Mouse (Mus musculus): ENCODE measurements around the gene App. TPM values are rescaled to one million over a fixed set of nuclear protein-coding genes. Genes with fewer than 3 reads are reported as not detected.
A peak's percentile ranks its signal among the peaks of the same experiment; 100 is the strongest.

App gene
- total and polyA plus RNA-seq, 2 experiments from 2014 or later: 498 to 526 TPM

DNA sequence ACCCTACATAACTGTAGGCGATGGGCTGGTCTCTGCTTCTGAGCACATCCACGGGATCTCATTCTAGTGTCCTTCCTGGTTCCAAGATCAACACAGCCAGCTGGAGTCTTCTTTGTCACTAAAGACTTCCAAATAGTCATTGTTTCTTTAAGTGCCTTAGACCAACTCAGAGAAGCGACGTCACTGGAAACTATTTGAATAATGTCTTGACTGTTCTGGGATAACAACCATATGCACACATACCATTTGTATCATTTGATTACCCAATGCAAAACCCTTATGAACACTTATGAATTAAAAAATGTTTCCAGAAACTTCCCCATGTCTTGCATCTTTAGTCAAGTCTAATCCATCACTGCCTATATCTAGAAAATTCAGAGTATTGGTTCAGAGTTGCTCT lies 37.5 kb downstream of the App start:
- 75% methylated on average over 4 of the region's 4 CpGs for WGBS

DNA sequence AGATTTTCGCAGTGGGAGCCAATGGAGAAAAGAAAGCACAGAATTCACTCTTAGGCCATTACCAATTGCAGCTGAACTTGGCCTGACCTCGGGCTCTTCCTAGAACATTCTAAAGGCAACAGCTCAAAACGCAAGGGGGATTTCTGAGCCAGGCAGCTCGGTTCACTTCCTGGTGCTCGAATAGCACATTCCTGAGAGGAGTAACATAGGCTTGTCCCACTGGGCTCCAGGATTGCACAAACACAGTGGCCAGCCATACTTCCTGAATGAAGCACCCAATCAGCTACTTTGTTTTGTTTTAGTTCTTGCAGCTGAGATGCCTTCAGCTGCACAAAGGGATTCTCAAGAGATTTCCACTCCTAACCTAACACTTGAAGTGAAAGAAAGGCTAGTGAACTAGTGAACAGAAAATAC lies 40.1 kb downstream of the App start:
- Histone ChIP-seq H3K4me3 (ENCODE audit: low read length) (no peak overlapping the region), H3K27me3 (ENCODE audit: insufficient read depth, low read length) (no peaks in the 10 kb centered on the region), H3K9me3 (ENCODE audit: low read length) (no peaks in the 10 kb centered on the region), H3K4me1 (ENCODE audit: insufficient read depth, low read length) (peaks cover 8% of the 10 kb centered on the region; the same call in 1 of the 2 replicates), H3K27ac (peak overlapping the region; percentile 27; the same call in 1 of the 2 replicates), H3K4me2 (ENCODE audit: low read depth, low read length) (peak overlapping the region; percentile 17; the same call in 1 of the 2 replicates), H3K9ac (replicated peaks; ENCODE audit: low read length) (no peak overlapping the region), H3K36me3 (ENCODE audit: insufficient read depth, low read length) (no peaks in the 10 kb centered on the region)
- ATAC-seq (no peak), DNase-seq (ENCODE audit: low spot score) (peak; percentile 20)
- 55% methylated on average over 5 of the region's 5 CpGs for WGBS
- TF ChIP-seq CTCF (IDR thresholded peaks at IDR 0.05; ENCODE audit: low read depth): no peak

More for the DNA sequence above, 37.5 kb downstream of the App start:
- Histone ChIP-seq H3K4me3 (ENCODE audit: low read length) (no peak overlapping the region), H3K4me2 (ENCODE audit: low read depth, low read length) (no peak overlapping the region), H3K4me1 (ENCODE audit: insufficient read depth, low read length) (0 out of 2 replicates have a peak, but pooled peaks cover 13% of the 10 kb centered on the region), H3K9ac (replicated peaks; ENCODE audit: low read length) (no peak overlapping the region), H3K27me3 (ENCODE audit: insufficient read depth, low read length) (no peaks in the 10 kb centered on the region), H3K9me3 (ENCODE audit: low read length) (no peaks in the 10 kb centered on the region), H3K36me3 (ENCODE audit: insufficient read depth, low read length) (no peaks in the 10 kb centered on the region), H3K27ac (no peak overlapping the region)
- DNase-seq (ENCODE audit: low spot score) (no peak), ATAC-seq (no peak)
- TF ChIP-seq CTCF (IDR thresholded peaks at IDR 0.05; ENCODE audit: low read depth): no peak

DNA sequence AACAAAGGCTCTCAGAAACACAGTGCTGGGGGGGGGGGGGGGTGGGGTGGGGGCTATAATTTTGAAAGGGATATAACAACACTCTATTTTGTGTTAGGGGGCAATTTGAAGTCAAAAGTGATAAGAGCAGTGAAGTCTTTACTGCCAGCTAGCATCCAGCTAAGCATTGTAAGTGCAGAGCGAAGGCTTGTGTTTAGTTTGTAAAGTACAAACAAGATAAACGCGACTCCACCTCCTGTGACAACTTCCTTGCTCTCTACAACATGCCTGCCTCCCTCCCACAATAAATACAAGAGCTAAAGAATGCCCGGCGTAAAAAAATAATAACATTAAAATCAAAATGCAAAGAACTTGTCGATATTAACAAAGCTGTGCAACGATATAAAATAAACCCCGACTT lies 40.5 kb downstream of the App start:
- H3K27ac ChIP-seq: no peak overlapping the region; the same call in 1 of the 2 replicates
- H3K36me3 ChIP-seq (ENCODE audit: insufficient read depth, low read length): no peaks in the 10 kb centered on the region
- H3K4me1 ChIP-seq (ENCODE audit: insufficient read depth, low read length): peaks cover 8% of the 10 kb centered on the region; the same call in 1 of the 2 replicates
- no peak overlapping the region for H3K9ac ChIP-seq (replicated peaks; ENCODE audit: low read length)
- ATAC-seq: no peak
- no peak for TF ChIP-seq CTCF (IDR thresholded peaks at IDR 0.05; ENCODE audit: low read depth)
- 81% methylated on average over 8 of the region's 8 CpGs for WGBS
- no peak for DNase-seq (ENCODE audit: low spot score)
- H3K4me3 ChIP-seq (ENCODE audit: low read length): no peak overlapping the region
- no peaks in the 10 kb centered on the region for H3K27me3 ChIP-seq (ENCODE audit: insufficient read depth, low read length)
- H3K4me2 ChIP-seq (ENCODE audit: low read depth, low read length): no peak overlapping the region
- H3K9me3 ChIP-seq (ENCODE audit: low read length): no peaks in the 10 kb centered on the region

DNA sequence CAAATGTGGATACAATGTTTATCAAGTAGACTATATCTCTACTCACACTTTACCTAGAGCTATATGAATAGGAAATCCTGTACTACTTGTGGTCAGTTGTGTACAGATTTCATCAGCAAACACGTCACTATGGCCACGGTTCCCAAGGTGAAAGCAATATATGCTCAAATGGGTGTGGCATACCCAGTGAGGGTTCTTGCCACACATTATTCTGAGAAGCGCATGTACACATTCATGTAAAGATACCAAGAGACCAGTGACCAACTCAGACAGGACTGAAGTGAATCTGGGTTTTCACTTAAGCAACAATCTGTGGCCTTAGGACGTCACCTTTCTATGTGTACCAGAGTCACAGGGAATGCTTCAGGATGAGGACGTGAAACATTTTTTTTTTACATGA lies 41.4 kb downstream of the App start:
- Histone ChIP-seq H3K4me2 (ENCODE audit: low read depth, low read length) (no peak overlapping the region), H3K27me3 (ENCODE audit: insufficient read depth, low read length) (no peaks in the 10 kb centered on the region), H3K4me3 (ENCODE audit: low read length) (no peak overlapping the region), H3K4me1 (ENCODE audit: insufficient read depth, low read length) (peaks cover 10% of the 10 kb centered on the region), H3K9ac (replicated peaks; ENCODE audit: low read length) (no peak overlapping the region), H3K27ac (no peak overlapping the region), H3K9me3 (ENCODE audit: low read length) (no peaks in the 10 kb centered on the region), H3K36me3 (ENCODE audit: insufficient read depth, low read length) (no peaks in the 10 kb centered on the region)
- 88% methylated on average over 5 of the region's 5 CpGs for WGBS
- DNase-seq (ENCODE audit: low spot score) (no peak), ATAC-seq (no peak)
- TF ChIP-seq CTCF (IDR thresholded peaks at IDR 0.05; ENCODE audit: low read depth): no peak

DNA sequence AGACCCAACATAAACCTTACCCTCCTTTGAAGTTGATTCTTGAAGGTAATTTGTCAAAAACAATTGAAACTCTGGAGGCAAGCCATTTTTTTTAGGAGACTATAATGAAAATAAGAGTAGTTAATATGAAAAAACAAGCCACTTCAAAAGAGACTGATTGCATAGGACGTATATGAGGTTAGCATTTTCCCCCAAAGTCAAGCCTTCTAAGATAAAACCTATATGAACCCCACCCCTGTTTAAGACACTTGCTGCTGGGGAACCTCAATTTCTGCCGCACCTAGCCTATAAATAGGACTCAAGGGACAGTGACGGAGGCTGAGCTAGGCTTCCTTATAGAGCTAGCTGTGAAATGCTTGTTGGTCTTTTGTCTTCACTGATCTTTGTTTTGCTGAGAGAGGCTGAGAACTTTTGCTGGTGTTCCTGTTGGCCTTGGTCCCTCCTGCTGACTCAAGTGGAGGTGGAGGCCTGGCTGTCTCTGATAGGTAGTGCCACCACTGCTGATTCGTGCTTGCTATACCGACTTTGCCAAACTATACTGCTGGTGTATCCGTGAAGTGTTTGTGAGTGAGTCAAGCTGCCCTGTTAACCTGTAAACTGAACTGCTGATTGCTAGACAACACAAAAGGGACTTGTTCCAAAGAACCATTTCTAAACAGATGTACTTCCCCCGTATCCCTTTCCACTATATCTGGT lies 42.6 kb downstream of the App start:
- Histone ChIP-seq H3K4me1 (ENCODE audit: insufficient read depth, low read length) (peaks cover 16% of the 10 kb centered on the region), H3K4me2 (ENCODE audit: low read depth, low read length) (no peak overlapping the region), H3K4me3 (ENCODE audit: low read length) (no peak overlapping the region), H3K27me3 (ENCODE audit: insufficient read depth, low read length) (no peaks in the 10 kb centered on the region), H3K27ac (no peak overlapping the region), H3K36me3 (ENCODE audit: insufficient read depth, low read length) (no peaks in the 10 kb centered on the region), H3K9ac (replicated peaks; ENCODE audit: low read length) (no peak overlapping the region), H3K9me3 (ENCODE audit: low read length) (no peaks in the 10 kb centered on the region)
- WGBS: 85% methylated on average over 7 of the region's 7 CpGs
- ATAC-seq (no peak), DNase-seq (ENCODE audit: low spot score) (no peak)
- no peak for TF ChIP-seq CTCF (IDR thresholded peaks at IDR 0.05; ENCODE audit: low read depth)

DNA sequence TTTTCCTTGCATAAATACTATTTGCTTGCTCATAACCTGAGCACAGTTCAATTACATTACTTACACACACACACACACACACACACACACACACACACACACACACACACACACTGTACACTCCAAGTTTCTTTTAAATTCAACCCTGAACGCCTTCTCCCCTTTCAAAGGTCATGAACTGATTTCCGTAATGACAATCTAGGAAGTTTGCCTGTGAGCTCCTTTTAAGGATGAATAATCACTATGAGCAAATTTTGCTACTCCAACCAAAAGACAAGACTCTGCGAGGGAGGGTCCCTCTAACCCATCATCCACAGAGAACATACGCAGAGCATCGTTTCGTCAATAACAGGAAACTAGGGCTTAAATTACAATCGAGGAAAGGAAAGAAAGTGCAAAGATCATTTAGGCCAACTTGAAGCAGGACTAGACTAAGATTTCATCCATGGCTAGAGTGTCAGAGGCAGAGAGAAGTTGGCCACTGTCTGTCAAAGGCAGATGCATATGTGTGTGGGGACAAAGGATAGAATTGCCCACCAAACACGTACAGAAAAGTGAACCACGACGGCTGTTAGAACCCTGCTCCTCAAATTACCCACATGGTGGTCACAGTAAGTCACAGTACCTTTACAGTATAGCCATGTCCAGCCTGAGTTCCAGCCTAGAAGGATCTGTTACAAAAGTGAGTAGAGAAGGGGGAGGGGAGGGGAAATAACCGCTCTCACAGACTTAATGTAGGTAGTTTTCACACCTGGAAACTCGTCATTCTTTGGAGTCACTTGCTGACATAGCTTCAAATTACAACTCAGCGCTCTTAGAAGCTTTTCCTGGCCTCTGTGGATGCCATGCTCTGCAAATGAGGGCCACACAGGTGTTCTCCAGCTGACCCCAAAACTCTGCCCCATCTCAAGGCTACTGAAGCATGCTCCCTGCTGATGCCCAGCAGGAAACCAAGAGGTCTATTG lies 44.6 kb downstream of the App start:
- 58% methylated on average over 13 of the region's 13 CpGs for WGBS
- no peak for TF ChIP-seq CTCF (IDR thresholded peaks at IDR 0.05; ENCODE audit: low read depth)
- Histone ChIP-seq H3K9ac (replicated peaks; ENCODE audit: low read length) (no peak overlapping the region), H3K9me3 (ENCODE audit: low read length) (no peaks in the 10 kb centered on the region), H3K4me3 (ENCODE audit: low read length) (no peak overlapping the region), H3K36me3 (ENCODE audit: insufficient read depth, low read length) (no peaks in the 10 kb centered on the region), H3K4me2 (ENCODE audit: low read depth, low read length) (no peak overlapping the region), H3K4me1 (ENCODE audit: insufficient read depth, low read length) (peaks cover 16% of the 10 kb centered on the region), H3K27me3 (ENCODE audit: insufficient read depth, low read length) (no peaks in the 10 kb centered on the region), H3K27ac (peak overlapping the region; percentile 28; the same call in 1 of the 2 replicates)
- ATAC-seq (no peak), DNase-seq (ENCODE audit: low spot score) (no peak)
